Mouse (Mus musculus) E14TG2a.4 (cell line): ENCODE results near the gene Med18.
"Not testable (repeated sequence)": the region's sequence is repeated elsewhere in the genome, so short reads cannot be mapped to it uniquely, and the experiment has no call there.

Experiments
- H3K27me3 ChIP-seq: 2 replicates; pipeline ENCODE4 v1.6.1; 2014; ENCODE audit warnings: low read length, control low read depth; ENCODE audit not compliant: insufficient read depth
- H3K36me3 ChIP-seq: 2 replicates; pipeline ENCODE4 v1.6.1; 2014; ENCODE audit warnings: low read length, control low read depth; ENCODE audit not compliant: insufficient read depth
- H3K4me1 ChIP-seq: replicated peaks from 2 replicates; pipeline ENCODE4 v1.6.1; 2014; ENCODE audit warnings: low read depth, low read length, control low read depth
- H3K4me3 ChIP-seq: replicated peaks from 2 replicates; pipeline ENCODE4 v1.5.1; 2014; ENCODE audit warnings: mild to moderate bottlenecking, low read length
- H3K9me3 ChIP-seq: 2 replicates; pipeline ENCODE4 v1.6.1; 2014; ENCODE audit warnings: low read length, control low read depth
- CTCF ChIP-seq: conservative IDR thresholded peaks from 2 replicates; pipeline ENCODE4 v1.5.1; 2014; ENCODE audit warnings: low read length
- NANOG ChIP-seq: IDR thresholded peaks from 2 replicates; pipeline ENCODE4 v1.6.1; 2014; ENCODE audit warnings: borderline replicate concordance, low read length, mixed read lengths
- POU5F1 ChIP-seq: IDR thresholded peaks from 2 replicates; pipeline ENCODE4 v1.6.1; 2014; ENCODE audit warnings: low read length, borderline replicate concordance

Med18 gene

GRCm38 (mm10) chr4:132488521-132488920 is 24.8 kb upstream of the Med18 start:
- no peak overlapping the region for H3K4me3 ChIP-seq

GRCm38 (mm10) chr4:132484820-132485219 is 21.1 kb upstream of the Med18 start:
- TF ChIP-seq CTCF, result no peak
- no peak for TF ChIP-seq POU5F1
- TF ChIP-seq NANOG, result no peak
- Histone ChIP-seq H3K4me3 (no peak overlapping the region), H3K27me3 (no peaks in the 10 kb centered on the region), H3K4me1 (peaks cover 32% of the 10 kb centered on the region), H3K36me3 (no peaks in the 10 kb centered on the region; the same call in 1 of the 2 replicates), H3K9me3 (no peaks in the 10 kb centered on the region)

More at GRCm38 (mm10) chr4:132488521-132488920, 24.8 kb upstream of the Med18 start:
- Histone ChIP-seq H3K36me3 (peaks cover 31% of the 10 kb centered on the region), H3K9me3 (no peaks in the 10 kb centered on the region), H3K27me3 (no peaks in the 10 kb centered on the region), H3K4me1 (peaks cover 57% of the 10 kb centered on the region)
- TF ChIP-seq NANOG (no peak), POU5F1 (no peak), CTCF (no peak)

- Histone ChIP-seq H3K4me3 (no peak overlapping the region), H3K27me3 (no peaks in the 10 kb centered on the region), H3K9me3 (no peaks in the 10 kb centered on the region), H3K36me3 (no peaks in the 10 kb centered on the region; the same call in 1 of the 2 replicates), H3K4me1 (peaks cover 27% of the 10 kb centered on the region)
- no peak for TF ChIP-seq NANOG
- TF ChIP-seq CTCF, result no peak
- no peak for TF ChIP-seq POU5F1
Measured at GRCm38 (mm10) chr4:132484231-132484630, 20.5 kb upstream of the Med18 start.

- H3K4me3 ChIP-seq, result no peak overlapping the region
- TF ChIP-seq NANOG (no peak), CTCF (no peak), POU5F1 (no peak)
- no peaks in the 10 kb centered on the region for H3K27me3 ChIP-seq
Measured at GRCm38 (mm10) chr4:132482956-132483608, 19.4 kb upstream of the Med18 start.

GRCm38 (mm10) chr4:132482104-132482503 is 18.4 kb upstream of the Med18 start:
- not testable (repeated sequence) for H3K4me1 ChIP-seq, H3K4me3 ChIP-seq, H3K9me3 ChIP-seq, H3K36me3 ChIP-seq, H3K27me3 ChIP-seq

More at GRCm38 (mm10) chr4:132482956-132483608, 19.4 kb upstream of the Med18 start:
- Histone ChIP-seq H3K9me3 (no peaks in the 10 kb centered on the region), H3K36me3 (no peaks in the 10 kb centered on the region), H3K4me1 (peaks cover 15% of the 10 kb centered on the region)

- no peaks in the 10 kb centered on the region for H3K36me3 ChIP-seq
- TF ChIP-seq NANOG, result no peak
- no peak for TF ChIP-seq CTCF
- no peak for TF ChIP-seq POU5F1
- no peaks in the 10 kb centered on the region for H3K9me3 ChIP-seq
- peaks cover 22% of the 10 kb centered on the region for H3K4me1 ChIP-seq
- no peaks in the 10 kb centered on the region for H3K27me3 ChIP-seq
- H3K4me3 ChIP-seq, result no peak overlapping the region
Measured at GRCm38 (mm10) chr4:132477833-132478232, 14.1 kb upstream of the Med18 start.

GRCm38 (mm10) chr4:132475895-132476878 is 12.5 kb upstream of the Med18 start:
- peaks cover 23% of the 10 kb centered on the region for H3K4me1 ChIP-seq
- no peak for TF ChIP-seq NANOG
- H3K9me3 ChIP-seq, result no peaks in the 10 kb centered on the region
- H3K36me3 ChIP-seq, result no peaks in the 10 kb centered on the region
- H3K27me3 ChIP-seq, result no peaks in the 10 kb centered on the region
- no peak overlapping the region for H3K4me3 ChIP-seq

GRCm38 (mm10) chr4:132474631-132475030 is 10.9 kb upstream of the Med18 start:
- peaks cover 30% of the 10 kb centered on the region for H3K4me1 ChIP-seq
- H3K4me3 ChIP-seq, result no peak overlapping the region
- TF ChIP-seq POU5F1 (no peak), CTCF (no peak), NANOG (no peak)
- H3K9me3 ChIP-seq, result no peaks in the 10 kb centered on the region
- no peaks in the 10 kb centered on the region for H3K27me3 ChIP-seq
- H3K36me3 ChIP-seq, result no peaks in the 10 kb centered on the region
